11 mouse cellular contexts compared by ENCODE assay signal in genomic region chr5:25773921-25774790, GRCm38 (mm10). TPM values are rescaled to one million over a fixed set of nuclear protein-coding genes. Genes with fewer than 3 reads are reported as not detected.
DNase-seq lines count a peak whose midpoint lies in the region; ATAC-seq and TF ChIP-seq lines count a peak whose summit lies in the region.
"Had no signal": no experiment of that assay in that cellular context is flagged by ENCODE, and none has a peak within 500 bp of the region (broad histone marks: within the 10 kb centered on the region; RNA-seq: fewer than 3 reads in every experiment).

No protein-coding gene starts in this region.

- no peak overlapping the region for H3K4me3 ChIP-seq in heart, embryonic 11.5 days (ENCODE audit: low read depth, low read length)
- H3K4me3 ChIP-seq in testis, adult 2 months (ENCODE audit: control insufficient read depth, low read depth, low read length) = no peak overlapping the region

- no peak for DNase-seq in heart, adult 9 months (ENCODE audit: low spot score in 2 of 2)
- no peak for DNase-seq in testis, postnatal 14 days (ENCODE audit: low spot score)
- peak; percentile 84 to 88 for DNase-seq in left cerebral cortex, adult 9 months (ENCODE audit: low spot score in 2 of 2)
- DNase-seq in urinary bladder, adult 2 months (ENCODE audit: low spot score) = no peak
- no peak for DNase-seq in urinary bladder, postnatal 4 days (ENCODE audit: low spot score in 2 of 2)
- DNase-seq in thymus, adult 18-20 months = no peak
- DNase-seq: thymus, postnatal 4 days had no signal

- TF ChIP-seq POLR2A in testis, adult 2 months (IDR thresholded peaks at IDR 0.05; ENCODE audit: control insufficient read depth, low read depth, low read length) = no peak

- 49% methylated on average over 13 of the region's 13 CpGs for WGBS in heart, embryonic 11.5 days (ENCODE audit: insufficient replicate concordance)

- peak overlapping the region; percentile 16; the same call in 1 of the 2 replicates for H3K27ac ChIP-seq in heart, embryonic 11.5 days (ENCODE audit: low read depth, low read length)
- peak overlapping the region; percentile 43; the same call in 1 of the 2 replicates for H3K27ac ChIP-seq in testis, adult 2 months (ENCODE audit: control insufficient read depth, insufficient read depth, low read depth, low read length)

- H3K27me3 ChIP-seq in heart, embryonic 11.5 days (ENCODE audit: control insufficient read depth, insufficient read depth, low read length) = no peaks in the 10 kb centered on the region
- H3K27me3 ChIP-seq in testis, adult 2 months (ENCODE audit: control insufficient read depth, insufficient read depth, low read length) = no peaks in the 10 kb centered on the region

- 0 out of 2 replicates have a peak, but pooled peaks cover 10% of the 10 kb centered on the region for H3K4me1 ChIP-seq in heart, embryonic 11.5 days (ENCODE audit: control insufficient read depth, insufficient read depth, low read length)
- H3K4me1 ChIP-seq in testis, adult 2 months (ENCODE audit: control insufficient read depth, insufficient read depth, low read length) = no peaks in the 10 kb centered on the region; the same call in 1 of the 2 replicates

- peaks cover 3% of the 10 kb centered on the region; the same call in 1 of the 2 replicates for H3K9me3 ChIP-seq in heart, embryonic 11.5 days (replicated peaks; ENCODE audit: control insufficient read depth, low read length)

- no peaks in the 10 kb centered on the region for H3K36me3 ChIP-seq in heart, embryonic 11.5 days (ENCODE audit: control insufficient read depth, insufficient read depth, low read length)
- no peaks in the 10 kb centered on the region for H3K36me3 ChIP-seq in testis, adult 2 months (ENCODE audit: control insufficient read depth, insufficient read depth, low read length)

- no peak for ATAC-seq in heart, embryonic 11.5 days (replicated peaks; ENCODE audit: insufficient number of reproducible peaks, low FRiP score, low TSS enrichment)
- ATAC-seq: inflammation-experienced regulatory T-cells, adult 6 months; lung, postnatal 0 days had no signal

- 0 out of 2 replicates have a peak overlapping the region, but pooled peaks have one; percentile 0 for H3K4me2 ChIP-seq in heart, embryonic 11.5 days

- TF ChIP-seq CTCF in testis, adult 2 months (IDR thresholded peaks at IDR 0.05; ENCODE audit: control insufficient read depth, insufficient read depth, insufficient replicate concordance, low read depth, low read length) = no peak

- H3K9ac ChIP-seq in heart, embryonic 11.5 days (ENCODE audit: low read depth, low read length) = no peak overlapping the region

RNA-seq across cellular contexts. Expression of gene Actr3b, which starts 14.4 kb away (rescaled TPM):
- polyA plus RNA-seq in heart, embryonic 11.5 days (2014; fragmentation: Nextera tagmentation; extraction: Ambion mirVana) = 37.4 and 42.5 TPM in 2 replicates
- 1.7 and 2.0 TPM in 2 replicates for polyA plus RNA-seq in testis, adult 2 months (2012; rRNA removed)
- polyA plus RNA-seq in urinary bladder, adult 2 months (2012; rRNA removed) = 12.1 and 13.2 TPM in 2 replicates

Comparison
In these comparisons a context has a peak if more than half of its experiments do, and no peak if none do; other contexts are left out.
1. DNase-seq: peak in left cerebral cortex, adult 9 months (2 of 2); none in heart, adult 9 months (0 of 2), testis, postnatal 14 days (single experiment), urinary bladder, adult 2 months (single experiment), urinary bladder, postnatal 4 days (0 of 2) and thymus, adult 18-20 months (0 of 2).